Mouse (Mus musculus) liver, postnatal 0 days (tissue): ENCODE measurements at regions not wholly inside any gene's neighbourhood (a gene's known extent, or its start where the extent isn't known, plus 50 kb on each side); places are given as distances from the start of the nearest gene placed in this dataset.

Source experiments
- ATAC-seq: fragments of 200-750 bp; cut with Nextera tagmentation; 2 replicates; pipeline ENCODE4 v1.8.0; 2017; ENCODE audit warnings: mild to moderate bottlenecking, moderate library complexity
- DNase-seq: peaks from one replicate; pipeline ENCODE4 v3.0.0-alpha.2; 2016
- H3K27ac ChIP-seq: fragments of 300-500 bp; sonication (generic); 2 replicates; pipeline ENCODE4 v1.5.1; 2014; ENCODE audit warnings: antibody characterized with exemption, moderate library complexity, mild to moderate bottlenecking, low read depth
- H3K27me3 ChIP-seq: fragments of 300-500 bp; sonication (generic); 2 replicates; pipeline ENCODE4 v1.6.1; 2014; ENCODE audit warnings: low read length, control low read depth, mixed read lengths; ENCODE audit not compliant: insufficient read depth
- H3K36me3 ChIP-seq: fragments of 300-500 bp; sonication (generic); replicated peaks from 2 replicates; pipeline ENCODE4 v1.6.1; 2014; ENCODE audit warnings: mild to moderate bottlenecking, control low read depth, low read length, moderate library complexity, mixed read lengths; ENCODE audit not compliant: insufficient read depth
- H3K4me1 ChIP-seq: fragments of 300-500 bp; sonication (generic); 2 replicates; pipeline ENCODE4 v1.6.1; 2014; ENCODE audit warnings: antibody characterized with exemption, mild to moderate bottlenecking, control low read depth; ENCODE audit not compliant: insufficient read depth
- H3K4me2 ChIP-seq: fragments of 300-500 bp; sonication (generic); 2 replicates; pipeline ENCODE4 v1.6.1; 2014; ENCODE audit warnings: low read depth, mild to moderate bottlenecking, low read length, moderate library complexity, mixed read lengths
- H3K4me3 ChIP-seq: fragments of 300-500 bp; sonication (generic); 2 replicates; pipeline ENCODE4 v1.5.1; 2014; ENCODE audit warnings: low read depth, low read length
- H3K9ac ChIP-seq: fragments of 300-500 bp; sonication (generic); replicated peaks from 2 replicates; pipeline ENCODE4 v1.6.1; 2014; ENCODE audit warnings: mild to moderate bottlenecking, moderate library complexity
- H3K9me3 ChIP-seq: fragments of 300-500 bp; sonication (generic); 2 replicates; pipeline ENCODE4 v1.6.1; 2016; ENCODE audit warnings: mild to moderate bottlenecking, control low read depth, low read length, mixed read lengths
- CTCF ChIP-seq: sonication (generic); IDR thresholded peaks from 2 replicates; pipeline ENCODE4 v1.5.1; 2016; ENCODE audit warnings: antibody characterized with exemption, low read depth
- EP300 ChIP-seq: IDR thresholded peaks from 2 replicates; pipeline ENCODE4 v1.6.1; 2016; ENCODE audit warnings: antibody characterized with exemption, low read depth, mild to moderate bottlenecking
- WGBS: fragments of 180-500 bp; shearing (Covaris S2); extraction: QIAGEN DNeasy Blood & Tissue Kit; methylation state at CpG from one replicate; pipeline ENCODE4 v1.1.7; 2014; ENCODE audit not compliant: insufficient replicate concordance; 5-methylcytosine and 5-hydroxymethylcytosine counted together

GRCm38 (mm10) chr8:8498753-8499152 is 162.3 kb downstream of the Efnb2 start:
- Histone ChIP-seq H3K9ac (no peak overlapping the region), H3K4me2 (no peak overlapping the region), H3K27me3 (no peaks in the 10 kb centered on the region), H3K36me3 (no peaks in the 10 kb centered on the region), H3K4me1 (no peaks in the 10 kb centered on the region), H3K4me3 (no peak overlapping the region), H3K9me3 (no peaks in the 10 kb centered on the region), H3K27ac (no peak overlapping the region)
- no peak for TF ChIP-seq EP300
- no peak for TF ChIP-seq CTCF
- ATAC-seq (no peak), DNase-seq (no peak)
- 52% methylated on average over 5 of the region's 5 CpGs for WGBS

GRCm38 (mm10) chr8:8495472-8495871 is 165.6 kb downstream of the Efnb2 start:
- DNase-seq = no peak
- Histone ChIP-seq H3K4me3 (no peak overlapping the region), H3K9ac (no peak overlapping the region), H3K4me1 (no peaks in the 10 kb centered on the region), H3K27ac (no peak overlapping the region), H3K4me2 (no peak overlapping the region), H3K36me3 (no peaks in the 10 kb centered on the region), H3K9me3 (no peaks in the 10 kb centered on the region), H3K27me3 (no peaks in the 10 kb centered on the region)
- no peak for TF ChIP-seq CTCF
- no peak for TF ChIP-seq EP300
- ATAC-seq = no peak
- 72% methylated on average over 7 of the region's 7 CpGs for WGBS

- H3K27ac ChIP-seq = no peak overlapping the region
- 0 out of 2 replicates have a peak, but pooled peaks have one; percentile 22 for TF ChIP-seq CTCF
- no peak for TF ChIP-seq EP300
- H3K9ac ChIP-seq = no peak overlapping the region
- no peaks in the 10 kb centered on the region for H3K4me1 ChIP-seq
- H3K4me3 ChIP-seq = no peak overlapping the region
- H3K27me3 ChIP-seq = no peaks in the 10 kb centered on the region
- no peak overlapping the region for H3K4me2 ChIP-seq
- 82% methylated on average over 10 of the region's 10 CpGs for WGBS
- H3K36me3 ChIP-seq = no peaks in the 10 kb centered on the region
- ATAC-seq = no peak
- DNase-seq = no peak
- H3K9me3 ChIP-seq = no peaks in the 10 kb centered on the region
Measured at GRCm38 (mm10) chr8:8494281-8494680, 166.8 kb downstream of the Efnb2 start.

DNA sequence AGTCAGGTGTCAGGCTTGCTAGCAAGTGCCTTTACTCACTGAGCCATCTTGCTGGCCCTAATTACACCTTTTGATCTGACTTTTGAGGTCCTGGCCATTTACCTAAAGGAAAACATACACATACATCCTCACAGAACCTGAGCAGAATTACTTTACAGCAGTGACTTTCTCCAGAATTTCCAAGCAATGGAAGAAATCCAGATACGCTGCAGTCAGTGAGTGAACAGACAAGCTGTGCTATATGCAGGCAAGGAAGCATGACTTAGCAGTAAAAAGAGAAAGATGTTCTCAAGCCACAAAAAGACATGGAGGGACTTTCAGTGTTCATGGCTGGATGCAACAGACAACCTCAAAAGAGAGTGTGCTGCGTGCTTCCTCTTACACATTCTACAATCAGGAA is 169.1 kb downstream of the Efnb2 start:
- Histone ChIP-seq H3K36me3 (no peaks in the 10 kb centered on the region), H3K9ac (no peak overlapping the region), H3K4me1 (peaks cover 4% of the 10 kb centered on the region; the same call in 1 of the 2 replicates), H3K9me3 (no peaks in the 10 kb centered on the region), H3K27me3 (no peaks in the 10 kb centered on the region; the same call in 1 of the 2 replicates), H3K4me2 (no peak overlapping the region), H3K4me3 (no peak overlapping the region), H3K27ac (no peak overlapping the region)
- no peak for TF ChIP-seq EP300
- no peak for TF ChIP-seq CTCF
- ATAC-seq (no peak), DNase-seq (no peak)
- WGBS = 59% methylated on average over 2 of the region's 2 CpGs

- no peak overlapping the region for H3K9ac ChIP-seq
- H3K27me3 ChIP-seq = no peaks in the 10 kb centered on the region; the same call in 1 of the 2 replicates
- 25% methylated on average over 9 of the region's 9 CpGs for WGBS
- no peak overlapping the region for H3K4me3 ChIP-seq
- H3K4me2 ChIP-seq = no peak overlapping the region
- DNase-seq (no peak), ATAC-seq (no peak)
- no peak for TF ChIP-seq EP300
- no peak for TF ChIP-seq CTCF
- no peaks in the 10 kb centered on the region for H3K36me3 ChIP-seq
- H3K9me3 ChIP-seq = no peaks in the 10 kb centered on the region
- H3K27ac ChIP-seq = no peak overlapping the region
- H3K4me1 ChIP-seq = peaks cover 4% of the 10 kb centered on the region; the same call in 1 of the 2 replicates
Measured at GRCm38 (mm10) chr8:8489784-8490183, 171.3 kb downstream of the Efnb2 start.

DNA sequence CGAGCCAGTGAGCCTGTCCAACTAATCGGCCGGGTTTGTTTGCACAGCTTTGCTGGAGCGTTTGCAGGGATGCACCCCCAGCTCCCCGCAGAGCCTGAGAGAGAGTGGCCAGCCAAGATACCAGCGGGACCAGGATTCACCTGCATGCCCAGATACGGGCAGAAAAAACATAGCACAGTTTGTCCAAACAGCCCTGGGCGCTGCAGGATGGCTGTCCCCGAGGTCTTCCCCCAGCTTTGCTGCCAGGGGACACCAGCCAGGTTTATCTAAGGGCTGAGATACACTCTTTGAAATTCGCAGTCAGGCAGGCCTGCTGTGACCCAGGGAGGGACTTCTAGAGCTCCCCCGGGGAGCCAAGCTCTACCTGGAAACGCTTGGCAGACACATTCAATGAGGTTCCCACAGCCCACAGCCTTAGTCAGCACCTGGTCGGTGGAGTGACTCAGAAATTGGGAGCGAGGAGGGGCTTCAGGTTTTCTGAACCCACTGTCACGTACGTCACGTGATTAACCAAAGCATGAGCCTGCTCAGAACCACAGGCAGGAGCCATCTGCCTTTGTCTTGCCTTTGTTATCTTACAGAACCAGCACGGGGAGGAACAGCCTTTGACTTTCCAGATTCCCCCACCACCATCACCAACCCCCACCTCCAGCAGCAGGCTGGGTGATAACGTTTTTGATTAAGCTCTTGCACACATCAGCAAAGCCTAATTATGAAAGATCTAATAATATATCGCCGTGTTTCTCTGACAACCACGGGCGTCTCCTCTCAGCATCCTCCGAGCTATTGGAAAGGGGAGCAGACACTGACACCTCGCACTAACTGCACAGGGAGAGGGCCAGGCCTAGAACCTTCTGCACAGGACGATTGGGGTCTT is 172.1 kb downstream of the Efnb2 start:
- peaks cover 4% of the 10 kb centered on the region; the same call in 1 of the 2 replicates for H3K4me1 ChIP-seq
- no peak overlapping the region for H3K4me3 ChIP-seq
- H3K36me3 ChIP-seq = no peaks in the 10 kb centered on the region
- no peak for TF ChIP-seq CTCF
- peak; percentile 24; the same call in 1 of the 2 replicates for TF ChIP-seq EP300
- 10% methylated on average over 26 of the region's 26 CpGs for WGBS
- no peak for DNase-seq
- H3K4me2 ChIP-seq = no peak overlapping the region; the same call in 1 of the 2 replicates
- no peak overlapping the region for H3K9ac ChIP-seq
- H3K9me3 ChIP-seq = no peaks in the 10 kb centered on the region
- H3K27me3 ChIP-seq = no peaks in the 10 kb centered on the region; the same call in 1 of the 2 replicates
- no peak overlapping the region for H3K27ac ChIP-seq
- peak; percentile 67 for ATAC-seq
